8 mouse cellular contexts compared by ENCODE assay signal in the genomic region with DNA sequence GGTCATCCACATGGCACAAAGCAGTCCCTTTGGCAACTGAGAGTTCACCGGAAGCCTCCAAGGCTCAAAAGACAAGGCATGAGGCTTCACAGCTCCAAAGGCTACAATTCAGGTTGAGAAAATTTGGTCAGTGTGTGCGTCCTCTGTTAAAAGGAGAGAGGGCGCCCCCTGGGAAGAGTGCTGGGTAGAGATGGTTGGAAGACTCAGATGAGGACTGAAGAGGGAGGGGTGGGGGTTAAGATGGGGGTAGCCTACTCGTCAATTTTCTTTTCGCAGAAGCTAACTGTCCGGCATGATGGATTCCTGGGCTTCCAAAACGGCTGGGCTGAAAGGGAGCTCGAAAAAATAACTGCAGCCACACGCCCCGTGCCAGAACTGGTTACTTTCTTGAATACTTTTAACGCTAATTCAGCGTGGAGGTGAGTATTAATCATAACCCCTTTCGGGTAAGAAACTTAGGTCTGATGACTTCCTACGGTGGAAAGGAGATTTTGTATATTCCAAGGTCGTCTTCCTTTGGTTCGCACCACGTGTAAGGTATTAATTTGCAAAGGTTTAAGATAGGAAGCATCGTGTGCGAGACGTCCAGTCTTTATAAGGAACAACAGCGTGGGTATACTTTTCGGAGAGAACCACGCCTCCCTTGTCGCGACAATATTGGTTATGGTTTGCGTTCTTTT. TPM values are rescaled to one million over a fixed set of nuclear protein-coding genes. Genes with fewer than 3 reads are reported as not detected.
DNase-seq lines count a peak whose midpoint lies in the region; ATAC-seq and TF ChIP-seq lines count a peak whose summit lies in the region.

A gene (plus strand): TSS at position 178 of the 680 bp plus-strand sequence.

- WGBS in hindbrain, embryonic 12.5 days, result under 1% methylated on average over 26 of the region's 26 CpGs
- WGBS in lung, postnatal 0 days, result under 1% methylated on average over 26 of the region's 26 CpGs

- peak within 1 kb of the TSS; percentile 92 for H3K27ac ChIP-seq in hindbrain, embryonic 12.5 days
- H3K27ac ChIP-seq in lung, postnatal 0 days (ENCODE audit: low read length), result peak within 1 kb of the TSS; percentile 66; the same call in 1 of the 2 replicates

- H3K36me3 ChIP-seq in hindbrain, embryonic 12.5 days, result peaks cover 16% of the 10 kb centered on the region
- H3K36me3 ChIP-seq in lung, postnatal 0 days (ENCODE audit: insufficient read depth, low read length), result no peaks in the 10 kb centered on the region; the same call in 1 of the 2 replicates

- peak; percentile 88 for DNase-seq in MN1 (ENCODE audit: low spot score)
- peak; percentile 80 for DNase-seq in cerebellum, adult 8-10 months
- DNase-seq in forelimb bud, embryonic 11.5 days (ENCODE audit: low read depth, low spot score), result peak; percentile 74
- peak; percentile 71 to 85 for DNase-seq in layer of hippocampus, postnatal 10 days (ENCODE audit: low spot score in 2 of 2)
- peak; percentile 81 for DNase-seq in lung, postnatal 0 days (ENCODE audit: low spot score)
- peak; percentile 83 to 84 for DNase-seq in right cerebral cortex, adult 2 months (ENCODE audit: low spot score in 2 of 2)
- peak; percentile 68 for DNase-seq in urinary bladder, postnatal 25 days (ENCODE audit: low spot score)

- no peaks in the 10 kb centered on the region for H3K27me3 ChIP-seq in hindbrain, embryonic 12.5 days
- no peaks in the 10 kb centered on the region for H3K27me3 ChIP-seq in lung, postnatal 0 days (replicated peaks; ENCODE audit: insufficient read depth, low read length)

- peaks cover 20% of the 10 kb centered on the region for H3K4me1 ChIP-seq in hindbrain, embryonic 12.5 days
- no peaks in the 10 kb centered on the region for H3K4me1 ChIP-seq in lung, postnatal 0 days (ENCODE audit: insufficient read depth, low read depth, low read length)

- H3K9ac ChIP-seq in hindbrain, embryonic 12.5 days, result peak within 1 kb of the TSS; percentile 51
- H3K9ac ChIP-seq in lung, postnatal 0 days (replicated peaks; ENCODE audit: low read depth), result no peak within 1 kb of the TSS

- no peak for TF ChIP-seq EP300 in lung, postnatal 0 days (IDR thresholded peaks at IDR 0.05)

- peak; percentile 75 for TF ChIP-seq CTCF in lung, postnatal 0 days (IDR thresholded peaks at IDR 0.05)

- H3K9me3 ChIP-seq in hindbrain, embryonic 12.5 days (replicated peaks), result no peaks in the 10 kb centered on the region
- H3K9me3 ChIP-seq in lung, postnatal 0 days (ENCODE audit: low read length), result no peaks in the 10 kb centered on the region

- H3K4me3 ChIP-seq in hindbrain, embryonic 12.5 days, result peak within 1 kb of the TSS; percentile 94
- H3K4me3 ChIP-seq in lung, postnatal 0 days (ENCODE audit: low read depth, low read length), result peak within 1 kb of the TSS; percentile 59

- H3K4me2 ChIP-seq in hindbrain, embryonic 12.5 days (replicated peaks), result peak within 1 kb of the TSS; percentile 68
- peak within 1 kb of the TSS; percentile 98 for H3K4me2 ChIP-seq in lung, postnatal 0 days (replicated peaks; ENCODE audit: low read depth, low read length)

- ATAC-seq in hindbrain, embryonic 12.5 days (ENCODE audit: low FRiP score), result no peak
- no peak for ATAC-seq in lung, postnatal 0 days

RNA-seq across cellular contexts. Expression of the gene that starts here (rescaled TPM):
- 10.7 and 11.4 TPM in 2 replicates for polyA plus RNA-seq in hindbrain, embryonic 12.5 days (2016; fragmentation: Nextera tagmentation; extraction: Ambion mirVana)
- 10 to 100 TPM; 86.8 to 92.2 TPM for total RNA-seq in layer of hippocampus, postnatal 10 days (2021)
- polyA plus RNA-seq in lung, postnatal 0 days (2015; fragmentation: Nextera tagmentation; extraction: Ambion mirVana), result 1.6 TPM in 2 replicates
